ENCODE assay signal across 8 mouse cellular contexts in the genomic region with DNA sequence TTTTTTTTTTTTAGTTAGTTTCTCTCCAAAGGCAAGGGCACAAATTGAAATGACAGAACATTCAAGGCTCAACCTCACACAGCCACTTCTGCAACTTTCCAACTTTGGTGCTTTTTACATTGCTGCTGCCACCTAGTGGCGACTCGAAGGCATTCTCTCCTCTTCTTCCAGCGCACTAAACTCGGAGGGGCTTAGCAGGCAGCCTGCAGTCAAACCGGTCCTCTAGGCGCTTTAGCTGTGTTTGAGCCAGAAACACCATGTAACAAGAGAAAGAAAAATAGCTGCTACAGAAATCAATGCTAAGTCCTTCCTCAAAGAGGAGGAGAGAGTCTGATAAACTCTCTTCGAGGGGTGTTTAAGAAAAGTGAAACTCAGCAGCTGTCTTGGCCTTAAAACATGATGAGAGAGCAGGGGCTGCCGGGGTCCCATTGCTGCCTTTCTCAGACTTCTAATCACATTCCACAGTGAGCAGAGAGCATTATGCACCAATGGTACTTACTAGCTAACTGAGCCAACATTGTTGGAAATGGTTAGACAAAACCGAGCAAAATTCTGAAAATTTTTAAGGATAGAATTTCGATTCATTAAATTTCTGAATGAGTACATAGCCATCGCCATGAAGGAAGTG.
DNase-seq lines count a peak whose midpoint lies in the region; ATAC-seq and TF ChIP-seq lines count a peak whose summit lies in the region.

No protein-coding gene starts in this region.

- H3K9me3 ChIP-seq in heart, embryonic 10.5 days: no peaks in the 10 kb centered on the region
- H3K9me3 ChIP-seq in kidney, postnatal 0 days (replicated peaks; ENCODE audit: low read length): no peaks in the 10 kb centered on the region
- no peaks in the 10 kb centered on the region for H3K9me3 ChIP-seq in liver, embryonic 11.5 days (ENCODE audit: control insufficient read depth, low read length)

- no peaks in the 10 kb centered on the region for H3K36me3 ChIP-seq in heart, embryonic 10.5 days
- no peaks in the 10 kb centered on the region for H3K36me3 ChIP-seq in kidney, postnatal 0 days (ENCODE audit: insufficient read depth, low read length)
- no peaks in the 10 kb centered on the region for H3K36me3 ChIP-seq in liver, embryonic 11.5 days (ENCODE audit: control insufficient read depth, insufficient read depth, low read length)

- peak; percentile 63 for DNase-seq in 3T3-L1 (ENCODE audit: low read depth, low spot score)
- DNase-seq in R1 (ENCODE audit: low read depth, low spot score): peak; percentile 67
- peak; percentile 64 to 75 for DNase-seq in cerebellum, postnatal 4 days (ENCODE audit: low spot score in 2 of 2)
- DNase-seq in heart, embryonic 10.5 days (ENCODE audit: low spot score): peak; percentile 79
- DNase-seq in kidney, postnatal 0 days (ENCODE audit: low spot score): peak; percentile 90
- no peak for DNase-seq in liver, embryonic 11.5 days (ENCODE audit: low spot score)
- peak; percentile 9 for DNase-seq in ovary, adult 18-20 months (ENCODE audit: low spot score)

- TF ChIP-seq CTCF in kidney, postnatal 0 days (IDR thresholded peaks at IDR 0.05; ENCODE audit: low read depth): peak; percentile 89

- no peak overlapping the region for H3K4me3 ChIP-seq in heart, embryonic 10.5 days
- no peak overlapping the region for H3K4me3 ChIP-seq in kidney, postnatal 0 days (replicated peaks; ENCODE audit: low read depth, low read length)
- no peak overlapping the region for H3K4me3 ChIP-seq in liver, embryonic 11.5 days (ENCODE audit: low read depth, low read length)

- peaks cover 4% of the 10 kb centered on the region; the same call in 1 of the 2 replicates for H3K4me1 ChIP-seq in heart, embryonic 10.5 days
- H3K4me1 ChIP-seq in kidney, postnatal 0 days (replicated peaks; ENCODE audit: insufficient read depth, low read length): no peaks in the 10 kb centered on the region
- H3K4me1 ChIP-seq in liver, embryonic 11.5 days (replicated peaks; ENCODE audit: control insufficient read depth, insufficient read depth, low read length): no peaks in the 10 kb centered on the region

- no peak overlapping the region for H3K4me2 ChIP-seq in kidney, postnatal 0 days (ENCODE audit: low read length)
- H3K4me2 ChIP-seq in liver, embryonic 11.5 days: 0 out of 2 replicates have a peak overlapping the region, but pooled peaks have one; percentile 16

- 0 out of 2 replicates have a peak, but pooled peaks have one; percentile 57 for ATAC-seq in kidney, postnatal 0 days (replicated peaks; ENCODE audit: low FRiP score, low read depth)
- ATAC-seq in liver, embryonic 11.5 days (replicated peaks; ENCODE audit: low FRiP score): peak; percentile 50; the same call in 1 of the 2 replicates
- no peak for ATAC-seq in inflammation-experienced regulatory T-cells, adult 6 months

- 35% methylated on average over 11 of the region's 11 CpGs for WGBS in heart, embryonic 10.5 days
- WGBS in kidney, postnatal 0 days: 33% methylated on average over 11 of the region's 11 CpGs
- 37% methylated on average over 11 of the region's 11 CpGs for WGBS in liver, embryonic 11.5 days

- H3K9ac ChIP-seq in kidney, postnatal 0 days (ENCODE audit: low read depth, low read length): no peak overlapping the region
- no peak overlapping the region for H3K9ac ChIP-seq in liver, embryonic 11.5 days (ENCODE audit: low read depth, low read length)

- no peaks in the 10 kb centered on the region for H3K27me3 ChIP-seq in heart, embryonic 10.5 days (ENCODE audit: insufficient read depth, poor library complexity, severe bottlenecking)
- no peaks in the 10 kb centered on the region for H3K27me3 ChIP-seq in kidney, postnatal 0 days (ENCODE audit: insufficient read depth, low read length)
- no peaks in the 10 kb centered on the region for H3K27me3 ChIP-seq in liver, embryonic 11.5 days (replicated peaks; ENCODE audit: control insufficient read depth, insufficient read depth, low read length)

- no peak overlapping the region for H3K27ac ChIP-seq in heart, embryonic 10.5 days
- H3K27ac ChIP-seq in kidney, postnatal 0 days: no peak overlapping the region
- H3K27ac ChIP-seq in liver, embryonic 11.5 days (ENCODE audit: low read depth, low read length): no peak overlapping the region
